Mouse (Mus musculus) midbrain, embryonic 15.5 days (tissue): Measurements from ENCODE around the gene Cd93. TPM values are rescaled to one million over a fixed set of nuclear protein-coding genes. Genes with fewer than 3 reads are reported as not detected.

Source experiments
- ATAC-seq: fragments of 200-750 bp; cut with Nextera tagmentation; replicated peaks from 2 replicates; pipeline ENCODE4 v1.8.0; 2017; ENCODE audit warnings: moderate TSS enrichment
- H3K27ac ChIP-seq: fragments of 300-500 bp; sonication (generic); 2 replicates; pipeline ENCODE4 v1.5.1; 2015; ENCODE audit warnings: mild to moderate bottlenecking, inconsistent platforms
- H3K27me3 ChIP-seq: fragments of 300-500 bp; sonication (generic); replicated peaks from 2 replicates; pipeline ENCODE4 v1.6.1; 2015; ENCODE audit warnings: inconsistent platforms
- H3K36me3 ChIP-seq: fragments of 300-500 bp; sonication (generic); replicated peaks from 2 replicates; pipeline ENCODE4 v1.6.1; 2015; ENCODE audit warnings: inconsistent platforms
- H3K4me1 ChIP-seq: fragments of 300-500 bp; sonication (generic); 2 replicates; pipeline ENCODE4 v1.6.1; 2015; ENCODE audit warnings: inconsistent platforms
- H3K4me2 ChIP-seq: fragments of 300-500 bp; sonication (generic); 2 replicates; pipeline ENCODE4 v1.6.1; 2015; ENCODE audit warnings: inconsistent platforms, mild to moderate bottlenecking, moderate library complexity
- H3K4me3 ChIP-seq: fragments of 300-500 bp; sonication (generic); 2 replicates; pipeline ENCODE4 v1.5.1; 2015; ENCODE audit warnings: mild to moderate bottlenecking, inconsistent platforms
- H3K9ac ChIP-seq: fragments of 300-500 bp; sonication (generic); 2 replicates; pipeline ENCODE4 v1.6.1; 2015; ENCODE audit warnings: mild to moderate bottlenecking, inconsistent platforms
- H3K9me3 ChIP-seq: fragments of 300-500 bp; sonication (generic); 2 replicates; pipeline ENCODE4 v1.6.1; 2016; ENCODE audit warnings: inconsistent platforms
- WGBS: fragments of 180-500 bp; shearing (Covaris S2); methylation state at CpG from one replicate; pipeline ENCODE4 v1.1.7; 2015; ENCODE audit warnings: mixed read lengths; 5-methylcytosine and 5-hydroxymethylcytosine counted together
- polyA plus RNA-seq: library from polyadenylated mRNA; unstranded; fragments of >200 nt; fragmentation: Nextera tagmentation; extraction: Ambion mirVana; gene quantifications from 2 replicates; pipeline ENCODE4 v1.2.1, GENCODE M21; 2015

The Cd93 gene
- polyA plus RNA-seq, 1 experiment from 2014 or later = 8.1 TPM

GRCm38 (mm10) chr2:148436285-148436684, 7.1 kb downstream of the Cd93 start:
- no peak for ATAC-seq
- 39% methylated on average over 3 of the region's 3 CpGs for WGBS
- Histone ChIP-seq H3K27ac (no peak overlapping the region), H3K4me3 (no peak overlapping the region), H3K4me1 (no peaks in the 10 kb centered on the region), H3K9me3 (no peaks in the 10 kb centered on the region), H3K4me2 (no peak overlapping the region), H3K9ac (no peak overlapping the region), H3K36me3 (no peaks in the 10 kb centered on the region), H3K27me3 (no peaks in the 10 kb centered on the region)

- no peaks in the 10 kb centered on the region for H3K36me3 ChIP-seq
- no peaks in the 10 kb centered on the region for H3K4me1 ChIP-seq
- H3K27me3 ChIP-seq = no peaks in the 10 kb centered on the region
- no peaks in the 10 kb centered on the region for H3K9me3 ChIP-seq
- 83% methylated on average over 2 of the region's 2 CpGs for WGBS
- no peak overlapping the region for H3K27ac ChIP-seq
- no peak overlapping the region for H3K4me2 ChIP-seq
- no peak overlapping the region for H3K4me3 ChIP-seq
- no peak for ATAC-seq
- H3K9ac ChIP-seq = no peak overlapping the region
These were observed 11.0 kb downstream of the Cd93 start for GRCm38 (mm10) chr2:148432346-148432745.

DNA sequence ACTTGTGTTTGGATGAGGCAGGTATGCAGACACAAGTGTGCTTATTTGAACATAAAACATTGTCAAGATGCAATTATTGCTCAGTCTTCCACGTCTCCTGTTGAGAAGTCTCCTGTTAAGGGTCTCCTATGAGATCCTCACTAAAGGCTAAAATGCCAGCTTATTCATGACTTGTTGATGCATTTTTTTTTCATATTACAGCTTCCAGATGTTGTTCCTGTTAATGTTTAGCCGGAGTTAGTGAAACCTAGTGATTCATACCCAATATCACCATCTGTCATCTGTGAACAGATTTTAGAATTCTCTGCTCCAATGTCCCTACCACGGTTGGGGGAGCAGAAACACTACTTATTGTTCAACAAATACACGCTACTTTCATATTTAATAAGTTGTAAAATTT, 12.4 kb downstream of the Cd93 start:
- no peaks in the 10 kb centered on the region for H3K4me1 ChIP-seq
- ATAC-seq = no peak
- no peak overlapping the region for H3K4me3 ChIP-seq
- no peaks in the 10 kb centered on the region for H3K9me3 ChIP-seq
- H3K9ac ChIP-seq = no peak overlapping the region
- no peaks in the 10 kb centered on the region for H3K36me3 ChIP-seq
- WGBS = 83% methylated on average over 4 of the region's 4 CpGs
- no peak overlapping the region for H3K27ac ChIP-seq
- no peaks in the 10 kb centered on the region for H3K27me3 ChIP-seq
- no peak overlapping the region for H3K4me2 ChIP-seq

- Histone ChIP-seq H3K9ac (no peak overlapping the region), H3K4me1 (no peaks in the 10 kb centered on the region), H3K36me3 (no peaks in the 10 kb centered on the region), H3K9me3 (no peaks in the 10 kb centered on the region), H3K4me2 (no peak overlapping the region), H3K27me3 (no peaks in the 10 kb centered on the region), H3K4me3 (no peak overlapping the region), H3K27ac (no peak overlapping the region)
- no peak for ATAC-seq
These were observed 14.3 kb downstream of the Cd93 start for GRCm38 (mm10) chr2:148429001-148429505.

DNA sequence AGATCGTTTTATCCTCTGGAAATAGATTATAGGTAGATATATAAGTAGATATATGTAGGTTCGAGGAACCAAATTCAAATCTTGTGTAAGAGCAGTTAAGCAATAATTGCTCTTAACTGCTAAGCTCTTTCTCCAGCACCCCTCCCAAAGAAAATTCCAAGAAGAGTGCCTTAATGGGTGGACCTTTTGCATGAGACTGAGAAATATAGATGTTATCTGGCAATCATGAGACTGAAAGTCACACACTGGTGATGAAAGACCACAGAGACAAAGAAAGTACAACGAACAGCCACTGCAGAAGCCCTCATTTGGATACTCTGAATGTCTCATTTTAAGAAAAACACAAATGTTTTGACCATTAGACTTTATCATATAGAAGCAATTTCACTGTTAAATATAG, 14.8 kb downstream of the Cd93 start:
- whole genome bisulfite sequencing = 82% methylated on average over 3 of the region's 3 CpGs
- Histone ChIP-seq H3K27me3 (no peaks in the 10 kb centered on the region), H3K9me3 (no peaks in the 10 kb centered on the region), H3K4me3 (no peak overlapping the region), H3K4me2 (no peak overlapping the region), H3K27ac (no peak overlapping the region), H3K36me3 (no peaks in the 10 kb centered on the region), H3K9ac (no peak overlapping the region), H3K4me1 (no peaks in the 10 kb centered on the region)
- no peak for ATAC-seq

- Histone ChIP-seq H3K4me2 (no peak overlapping the region), H3K36me3 (no peaks in the 10 kb centered on the region), H3K4me3 (no peak overlapping the region), H3K27me3 (no peaks in the 10 kb centered on the region), H3K4me1 (no peaks in the 10 kb centered on the region), H3K9ac (no peak overlapping the region), H3K9me3 (no peaks in the 10 kb centered on the region), H3K27ac (no peak overlapping the region)
- WGBS = 90% methylated on average over 3 of the region's 3 CpGs
- no peak for ATAC-seq
These were observed 15.8 kb downstream of the Cd93 start for GRCm38 (mm10) chr2:148427553-148427952.

DNA sequence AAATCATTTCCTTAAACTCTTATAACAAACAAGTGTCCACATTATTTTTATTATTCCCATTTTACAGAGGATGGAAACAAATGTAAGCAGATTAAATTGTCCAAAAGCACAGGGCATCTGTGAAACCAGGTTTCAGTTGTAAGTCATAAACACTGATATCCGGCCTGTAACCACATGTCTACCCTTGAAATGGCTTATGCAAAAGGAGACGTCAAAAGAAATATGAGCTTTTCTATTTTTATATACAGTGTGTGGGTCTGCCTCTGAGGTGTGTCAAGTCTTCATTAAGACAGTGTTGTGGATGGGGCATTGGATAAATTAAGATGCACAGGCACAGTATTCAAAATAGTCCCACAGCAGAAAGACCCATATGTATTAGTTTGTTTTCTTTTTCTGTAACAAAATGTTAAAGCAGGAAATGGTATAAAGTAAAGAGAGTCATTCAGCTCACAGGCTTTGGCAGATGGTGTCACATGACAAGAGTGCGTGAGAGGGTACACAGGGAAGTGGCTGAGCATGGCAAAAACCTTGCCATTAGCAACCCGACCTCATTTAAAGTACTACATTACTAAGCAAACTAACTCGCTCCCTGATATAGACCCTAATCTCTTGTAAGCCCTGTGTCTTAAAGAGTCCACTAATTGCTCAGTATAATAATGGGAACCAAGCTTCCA, 17.5 kb downstream of the Cd93 start:
- Histone ChIP-seq H3K4me3 (no peak overlapping the region), H3K27ac (no peak overlapping the region), H3K9ac (no peak overlapping the region), H3K4me2 (no peak overlapping the region), H3K36me3 (no peaks in the 10 kb centered on the region), H3K9me3 (no peaks in the 10 kb centered on the region), H3K4me1 (no peaks in the 10 kb centered on the region), H3K27me3 (no peaks in the 10 kb centered on the region)
- WGBS = 87% methylated on average over 5 of the region's 5 CpGs
- ATAC-seq = no peak

GRCm38 (mm10) chr2:148421706-148422105, 21.7 kb downstream of the Cd93 start:
- no peak overlapping the region for H3K9ac ChIP-seq
- no peaks in the 10 kb centered on the region for H3K27me3 ChIP-seq
- no peak overlapping the region for H3K4me3 ChIP-seq
- H3K4me1 ChIP-seq = no peaks in the 10 kb centered on the region
- no peaks in the 10 kb centered on the region for H3K36me3 ChIP-seq
- H3K9me3 ChIP-seq = no peaks in the 10 kb centered on the region
- no peak overlapping the region for H3K4me2 ChIP-seq
- 74% methylated on average over 1 of the region's 1 CpGs for WGBS
- no peak for ATAC-seq
- no peak overlapping the region for H3K27ac ChIP-seq

- Histone ChIP-seq H3K4me3 (no peak overlapping the region), H3K36me3 (no peaks in the 10 kb centered on the region), H3K4me2 (no peak overlapping the region), H3K27ac (no peak overlapping the region), H3K27me3 (no peaks in the 10 kb centered on the region), H3K4me1 (no peaks in the 10 kb centered on the region), H3K9me3 (no peaks in the 10 kb centered on the region), H3K9ac (no peak overlapping the region)
- WGBS = 50% methylated on average over 1 of the region's 1 CpGs
- no peak for ATAC-seq
These were observed 22.3 kb downstream of the Cd93 start for GRCm38 (mm10) chr2:148421112-148421511.

DNA sequence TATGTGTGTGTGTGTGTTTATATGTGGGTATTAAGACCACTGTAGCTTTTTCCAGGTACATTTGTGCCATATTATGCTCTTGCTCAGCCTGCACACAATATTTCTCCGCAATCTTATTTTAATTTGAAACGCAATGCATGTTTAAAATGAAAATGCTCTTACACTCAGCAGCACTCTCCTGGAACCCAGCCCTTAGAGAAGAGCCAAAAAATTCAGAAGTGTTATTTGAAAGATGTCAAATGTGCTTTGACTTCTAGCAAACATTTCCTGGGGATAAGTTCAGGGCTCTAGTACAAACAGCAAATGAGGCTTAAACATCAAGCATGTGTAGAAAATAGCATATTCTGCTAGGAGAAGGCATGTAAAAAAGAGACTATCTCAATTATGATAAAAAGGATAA, 23.6 kb downstream of the Cd93 start:
- no peak overlapping the region for H3K4me3 ChIP-seq
- no peaks in the 10 kb centered on the region for H3K36me3 ChIP-seq
- no peak overlapping the region for H3K4me2 ChIP-seq
- H3K27me3 ChIP-seq = no peaks in the 10 kb centered on the region
- no peaks in the 10 kb centered on the region for H3K9me3 ChIP-seq
- ATAC-seq = no peak
- H3K27ac ChIP-seq = no peak overlapping the region
- H3K4me1 ChIP-seq = no peaks in the 10 kb centered on the region
- 97% methylated on average over 2 of the region's 2 CpGs for WGBS
- no peak overlapping the region for H3K9ac ChIP-seq

DNA sequence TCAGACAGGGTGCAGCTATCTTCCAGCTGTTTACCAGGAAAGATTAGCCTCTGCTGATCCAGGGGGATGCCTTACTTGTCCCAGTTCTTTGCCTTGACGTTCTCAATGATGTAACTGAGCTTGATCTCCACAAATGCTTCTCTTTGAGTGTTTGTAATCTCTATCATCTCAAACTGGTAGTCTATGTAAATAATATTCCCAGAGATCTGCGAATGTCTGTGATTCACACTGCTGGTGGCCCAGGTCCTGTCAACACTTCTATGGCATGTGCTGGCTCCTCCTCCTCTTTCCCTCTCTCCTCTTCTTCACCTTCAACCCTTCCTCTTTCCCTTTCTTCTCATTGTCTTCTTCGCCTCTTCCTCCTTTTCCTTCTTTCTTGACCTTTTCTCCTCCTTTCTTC, 24.2 kb downstream of the Cd93 start:
- no peak overlapping the region for H3K4me2 ChIP-seq
- ATAC-seq = no peak
- WGBS = 82% methylated on average over 3 of the region's 3 CpGs

DNA sequence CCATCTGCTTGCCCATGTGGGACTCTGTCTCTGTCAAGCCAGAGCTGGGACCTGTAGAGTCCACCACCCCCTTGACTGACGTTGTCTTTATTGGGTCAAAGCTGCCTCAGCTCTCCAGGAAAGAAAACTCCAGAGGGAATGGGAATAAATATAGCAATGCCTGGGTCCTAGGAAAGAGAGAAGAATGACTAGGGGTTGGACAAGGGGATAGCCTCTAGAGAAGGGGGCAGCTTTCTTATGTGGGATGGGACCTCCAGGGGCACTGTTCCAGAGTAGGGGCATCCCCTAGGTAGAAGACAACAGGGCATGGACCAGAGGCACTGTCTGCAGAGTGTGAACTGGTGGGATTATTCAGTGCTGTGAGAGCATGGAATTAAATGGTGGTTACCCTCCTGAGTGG, 33.5 kb downstream of the Cd93 start:
- no peak overlapping the region for H3K9ac ChIP-seq
- no peak for ATAC-seq
- WGBS = 69% methylated on average over 1 of the region's 1 CpGs
- no peak overlapping the region for H3K27ac ChIP-seq
- H3K4me1 ChIP-seq = peaks cover 28% of the 10 kb centered on the region
- H3K4me3 ChIP-seq = no peak overlapping the region
- H3K27me3 ChIP-seq = peaks cover 42% of the 10 kb centered on the region
- H3K9me3 ChIP-seq = no peaks in the 10 kb centered on the region
- H3K4me2 ChIP-seq = no peak overlapping the region
- H3K36me3 ChIP-seq = no peaks in the 10 kb centered on the region

More for the DNA sequence above, 24.2 kb downstream of the Cd93 start:
- Histone ChIP-seq H3K9me3 (no peaks in the 10 kb centered on the region), H3K27ac (no peak overlapping the region), H3K27me3 (no peaks in the 10 kb centered on the region), H3K9ac (no peak overlapping the region), H3K4me1 (no peaks in the 10 kb centered on the region), H3K4me3 (no peak overlapping the region), H3K36me3 (no peaks in the 10 kb centered on the region)

DNA sequence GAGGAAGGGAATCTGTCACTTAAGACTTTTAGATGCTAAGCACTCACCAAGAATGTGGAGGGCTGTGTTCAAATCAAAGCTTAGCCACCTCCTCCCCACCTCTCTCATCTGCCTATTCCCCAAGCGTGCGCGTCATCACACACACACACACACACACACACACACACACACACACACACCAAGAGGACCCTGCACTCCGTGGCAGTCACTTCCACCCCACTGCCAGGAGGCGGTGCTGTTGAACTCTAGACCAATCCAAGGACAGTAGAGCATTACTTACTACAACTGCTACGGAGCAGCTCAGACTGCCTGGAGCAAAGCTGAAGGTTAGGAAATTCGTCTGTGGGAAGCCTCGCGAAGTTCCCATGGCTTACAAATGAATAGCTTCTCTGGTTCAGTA, 34.2 kb downstream of the Cd93 start:
- Histone ChIP-seq H3K4me2 (no peak overlapping the region), H3K9me3 (no peaks in the 10 kb centered on the region), H3K9ac (no peak overlapping the region), H3K36me3 (no peaks in the 10 kb centered on the region), H3K27me3 (peaks cover 43% of the 10 kb centered on the region), H3K4me1 (peaks cover 28% of the 10 kb centered on the region), H3K4me3 (no peak overlapping the region), H3K27ac (no peak overlapping the region)
- 23% methylated on average over 9 of the region's 9 CpGs for WGBS
- peak; percentile 70 for ATAC-seq
